Mouse (Mus musculus): ENCODE data around the gene Kcnk10.

DNA sequence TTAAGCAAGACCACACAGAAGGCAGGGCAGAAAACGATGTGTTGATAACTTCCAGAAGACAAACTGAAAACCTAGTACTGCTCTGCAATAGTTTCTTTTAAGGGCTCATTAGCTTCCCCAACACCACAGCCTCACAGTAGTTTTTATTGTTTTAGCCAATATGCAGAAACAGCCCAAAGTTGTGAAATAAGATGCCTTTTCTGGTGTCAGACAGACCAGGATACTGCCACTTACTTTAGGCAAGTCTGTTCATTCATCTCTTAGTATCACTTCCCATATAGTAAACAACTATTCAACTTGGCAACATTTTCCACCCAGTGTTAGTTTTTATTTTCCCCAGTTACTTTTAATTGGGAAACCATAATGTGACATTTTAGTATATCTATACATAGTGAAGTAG is 171.5 kb downstream of the Kcnk10 start:
- TF ChIP-seq JUN (IDR thresholded peaks at IDR 0.05; ENCODE audit: insufficient read depth, low read depth, low read length): no peak
- no peak for TF ChIP-seq KAT2A (IDR thresholded peaks at IDR 0.05; ENCODE audit: insufficient replicate concordance, low read length)
- TF ChIP-seq CTCF (conservative IDR thresholded peaks at IDR 0.05 in 1 of 2, IDR thresholded peaks at IDR 0.05 in 1 of 2; ENCODE audit: low read depth in 2 of 2, low read length in 2 of 2): no peak
- TF ChIP-seq CHD1 (IDR thresholded peaks at IDR 0.05; ENCODE audit: low read depth, low read length): no peak
- no peak for TF ChIP-seq USF1 (IDR thresholded peaks at IDR 0.05; ENCODE audit: low read depth, low read length)
- no peak for TF ChIP-seq RAD21 (IDR thresholded peaks at IDR 0.05; ENCODE audit: low read depth, low read length)
- no peak for TF ChIP-seq E2F4 (IDR thresholded peaks at IDR 0.05; ENCODE audit: insufficient replicate concordance, low read depth, low read length)
- no peak for TF ChIP-seq MAX (IDR thresholded peaks at IDR 0.05; ENCODE audit: low read length)
- TF ChIP-seq ZKSCAN1 (IDR thresholded peaks at IDR 0.05; ENCODE audit: borderline replicate concordance, low read depth, low read length): no peak
- no peak for TF ChIP-seq POLR2A (IDR thresholded peaks at IDR 0.05; ENCODE audit: low read depth, low read length)
- TF ChIP-seq EP300 (IDR thresholded peaks at IDR 0.05; ENCODE audit: low read length): no peak

All from CH12.LX (cell line).